Mouse (Mus musculus) liver, adult 2 months (tissue): ENCODE measurements around the gene Dlg2. TPM values are rescaled to one million over a fixed set of nuclear protein-coding genes. Genes with fewer than 3 reads are reported as not detected.
A peak's percentile ranks its signal among the peaks of the same experiment; 100 is the strongest.

Experiments
- DNase-seq: peaks from one replicate; pipeline ENCODE4 v3.0.0-alpha.2; 2011; ENCODE audit warnings: low read depth, low spot score; ENCODE audit errors: extremely low read depth
- H3K27ac ChIP-seq: fragments of 200-500 bp; replicated peaks from 2 replicates; pipeline ENCODE4 v1.5.1; 2012; ENCODE audit warnings: low read depth, mild to moderate bottlenecking, control low read depth, inconsistent platforms, low read length; ENCODE audit not compliant: insufficient read depth
- H3K27me3 ChIP-seq: fragments of 200-500 bp; 2 replicates; pipeline ENCODE4 v1.6.1; 2012; ENCODE audit warnings: mild to moderate bottlenecking, moderate library complexity, low read length, inconsistent platforms; ENCODE audit not compliant: control insufficient read depth, insufficient read depth
- H3K36me3 ChIP-seq: fragments of 200-500 bp; 2 replicates; pipeline ENCODE4 v1.6.1; 2012; ENCODE audit warnings: low read length, inconsistent platforms; ENCODE audit not compliant: control insufficient read depth, insufficient read depth
- H3K4me1 ChIP-seq: fragments of 200-500 bp; 2 replicates; pipeline ENCODE4 v1.6.1; 2011; ENCODE audit warnings: low read length; ENCODE audit not compliant: control insufficient read depth, insufficient read depth
- H3K4me3 ChIP-seq: fragments of 200-500 bp; 2 replicates; pipeline ENCODE4 v1.5.1; 2011; ENCODE audit warnings: low read depth, mild to moderate bottlenecking, control low read depth, low read length, moderate library complexity; ENCODE audit not compliant: insufficient read depth
- H3K79me2 ChIP-seq: fragments of 200-500 bp; 2 replicates; pipeline ENCODE4 v1.6.1; 2012; ENCODE audit warnings: inconsistent platforms, mild to moderate bottlenecking, low read length, moderate library complexity; ENCODE audit not compliant: control insufficient read depth, insufficient read depth
- H3K9ac ChIP-seq: fragments of 200-500 bp; 2 replicates; pipeline ENCODE4 v1.6.1; 2012; ENCODE audit warnings: low read depth, mild to moderate bottlenecking, control low read depth, inconsistent platforms, low read length
- CTCF ChIP-seq: fragments of 200-500 bp; IDR thresholded peaks from 2 replicates; pipeline ENCODE4 v1.5.1; 2011; ENCODE audit warnings: low read depth, low read length, control low read depth
- POLR2A ChIP-seq: fragments of 200-500 bp; IDR thresholded peaks from 2 replicates; pipeline ENCODE4 v1.6.1; 2011; ENCODE audit warnings: low read length, control low read depth; ENCODE audit not compliant: insufficient read depth; ENCODE audit errors: extremely low read depth
- WGBS: fragments of 180-500 bp; shearing (Covaris S2); methylation state at CpG from one replicate; pipeline ENCODE4 v1.1.7; 2018; 5-methylcytosine and 5-hydroxymethylcytosine counted together
- polyA plus RNA-seq: library from polyadenylated mRNA; depleted of rRNA; stranded (reverse); fragments of >200 nt; gene quantifications from 2 replicates; pipeline ENCODE4 v1.2.3, GENCODE M21; 2012
- total RNA-seq: library from RNA; depleted of rRNA; stranded (reverse); fragments of >200 nt; gene quantifications from 2 replicates; pipeline ENCODE4 v1.2.3, GENCODE M21; 2014

The Dlg2 gene
- total and polyA plus RNA-seq, 2 experiments, result 0.65 TPM; not detected in 1

DNA sequence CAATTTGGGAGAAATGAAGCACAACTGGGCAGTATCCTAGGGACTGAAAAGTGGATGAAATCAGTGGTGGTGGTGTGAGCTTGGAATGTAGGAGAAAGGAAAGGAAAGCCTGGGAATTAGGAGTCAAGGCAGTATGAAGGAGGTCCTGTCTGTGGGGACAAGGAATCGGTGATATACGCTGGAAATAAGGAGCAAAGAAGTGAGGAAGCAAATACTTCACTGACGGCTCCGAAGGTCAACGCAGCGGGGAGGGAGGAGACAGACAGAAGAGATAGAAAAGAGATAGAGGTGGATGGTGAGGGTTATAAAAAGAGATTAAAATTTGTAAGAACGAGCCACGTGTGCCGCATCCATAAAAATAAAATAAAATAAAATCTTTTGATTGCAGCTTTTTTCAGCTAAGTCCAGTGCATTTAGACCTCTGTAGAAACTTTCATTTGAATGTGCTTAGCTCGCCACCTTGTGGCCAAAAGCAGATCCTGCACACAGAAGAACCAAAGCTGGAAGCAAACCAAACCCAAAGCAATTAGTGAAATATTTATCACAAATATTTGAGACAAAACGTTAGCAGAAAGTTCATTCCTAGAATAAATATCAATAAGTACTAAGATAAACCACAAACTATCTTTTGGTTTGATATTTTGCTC is 955.2 kb downstream of the Dlg2 start:
- DNase-seq, result peak; percentile 24
- WGBS, result 35% methylated on average over 11 of the region's 11 CpGs
- peak; percentile 70 for TF ChIP-seq CTCF
- no peak for TF ChIP-seq POLR2A
- no peaks in the 10 kb centered on the region for H3K79me2 ChIP-seq
- no peak overlapping the region for H3K9ac ChIP-seq
- H3K36me3 ChIP-seq, result no peaks in the 10 kb centered on the region
- H3K4me1 ChIP-seq, result peaks cover 2% of the 10 kb centered on the region; the same call in 1 of the 2 replicates
- no peak overlapping the region for H3K4me3 ChIP-seq
- H3K27me3 ChIP-seq, result no peaks in the 10 kb centered on the region
- H3K27ac ChIP-seq, result no peak overlapping the region

DNA sequence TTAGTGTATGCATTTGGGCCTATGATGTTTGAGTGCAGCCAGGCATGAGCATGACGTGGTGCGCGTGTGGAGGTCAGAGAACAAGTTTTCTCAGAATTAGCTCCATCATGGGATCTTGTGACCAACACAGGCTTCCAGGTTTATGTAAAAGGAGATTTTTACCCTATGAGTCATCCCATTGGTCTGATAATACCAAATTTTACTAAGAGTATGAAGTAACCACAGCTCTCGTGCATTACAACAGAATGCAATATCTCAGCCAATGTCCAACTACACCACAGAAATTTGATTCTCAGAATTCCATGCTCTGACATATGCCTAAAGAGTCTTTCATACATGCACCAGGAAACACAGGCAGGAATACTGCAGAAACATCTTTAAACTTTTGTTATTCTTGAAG is 956.1 kb downstream of the Dlg2 start:
- Histone ChIP-seq H3K9ac (no peak overlapping the region), H3K4me3 (no peak overlapping the region), H3K79me2 (no peaks in the 10 kb centered on the region), H3K27me3 (no peaks in the 10 kb centered on the region), H3K27ac (no peak overlapping the region), H3K36me3 (no peaks in the 10 kb centered on the region), H3K4me1 (peaks cover 2% of the 10 kb centered on the region; the same call in 1 of the 2 replicates)
- no peak for DNase-seq
- 86% methylated on average over 4 of the region's 4 CpGs for WGBS
- TF ChIP-seq CTCF, result no peak
- TF ChIP-seq POLR2A, result no peak

DNA sequence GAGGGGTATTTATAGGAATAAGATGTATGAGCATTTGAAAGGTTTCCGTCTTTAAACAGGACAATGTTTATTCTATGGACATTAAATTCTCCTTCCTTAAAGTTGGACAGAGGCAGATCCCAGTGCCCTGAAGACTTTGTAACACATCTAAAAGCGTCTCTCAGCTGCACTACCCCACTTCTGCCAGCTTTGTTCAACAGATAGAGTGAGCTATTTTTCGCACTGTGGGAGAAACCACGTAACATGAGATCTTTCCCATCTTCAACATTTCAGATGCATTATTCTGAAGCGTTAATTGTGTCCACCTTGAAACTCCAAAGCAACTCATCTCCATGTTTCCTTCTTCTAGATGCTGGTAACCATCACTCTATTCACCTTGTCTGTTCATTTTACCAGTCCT is 958.3 kb downstream of the Dlg2 start:
- no peak overlapping the region for H3K9ac ChIP-seq
- WGBS, result 79% methylated on average over 5 of the region's 5 CpGs

DNA sequence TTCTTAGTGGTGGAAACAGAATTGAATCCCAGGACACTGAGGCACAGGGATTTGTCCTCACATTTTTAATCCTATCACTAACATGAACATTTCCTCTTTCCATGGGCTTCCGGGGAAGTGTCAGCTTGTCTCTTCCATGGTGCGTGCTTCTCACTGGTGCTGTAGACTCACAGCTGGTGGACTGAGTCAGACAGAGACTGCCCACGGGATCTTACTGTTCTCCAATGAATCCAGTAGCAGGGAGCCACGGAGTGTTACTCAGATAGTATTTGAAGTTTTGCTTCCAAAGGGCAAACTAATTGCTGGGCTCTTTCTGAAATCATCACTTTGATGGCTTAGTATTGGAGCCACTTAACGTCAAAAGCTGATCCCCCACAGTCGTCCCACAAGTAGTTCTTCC is 963.9 kb downstream of the Dlg2 start:
- Histone ChIP-seq H3K9ac (no peak overlapping the region), H3K79me2 (no peaks in the 10 kb centered on the region), H3K27me3 (no peaks in the 10 kb centered on the region), H3K27ac (no peak overlapping the region), H3K36me3 (no peaks in the 10 kb centered on the region), H3K4me3 (no peak overlapping the region), H3K4me1 (no peaks in the 10 kb centered on the region)
- no peak for DNase-seq
- no peak for TF ChIP-seq POLR2A
- no peak for TF ChIP-seq CTCF
- WGBS, result 72% methylated on average over 6 of the region's 6 CpGs

More for the DNA sequence above, 958.3 kb downstream of the Dlg2 start:
- no peak overlapping the region for H3K27ac ChIP-seq
- H3K4me3 ChIP-seq, result no peak overlapping the region
- TF ChIP-seq CTCF, result no peak
- TF ChIP-seq POLR2A, result no peak
- H3K4me1 ChIP-seq, result peaks cover 2% of the 10 kb centered on the region; the same call in 1 of the 2 replicates
- H3K36me3 ChIP-seq, result no peaks in the 10 kb centered on the region
- no peaks in the 10 kb centered on the region for H3K27me3 ChIP-seq
- no peak for DNase-seq
- no peaks in the 10 kb centered on the region for H3K79me2 ChIP-seq

DNA sequence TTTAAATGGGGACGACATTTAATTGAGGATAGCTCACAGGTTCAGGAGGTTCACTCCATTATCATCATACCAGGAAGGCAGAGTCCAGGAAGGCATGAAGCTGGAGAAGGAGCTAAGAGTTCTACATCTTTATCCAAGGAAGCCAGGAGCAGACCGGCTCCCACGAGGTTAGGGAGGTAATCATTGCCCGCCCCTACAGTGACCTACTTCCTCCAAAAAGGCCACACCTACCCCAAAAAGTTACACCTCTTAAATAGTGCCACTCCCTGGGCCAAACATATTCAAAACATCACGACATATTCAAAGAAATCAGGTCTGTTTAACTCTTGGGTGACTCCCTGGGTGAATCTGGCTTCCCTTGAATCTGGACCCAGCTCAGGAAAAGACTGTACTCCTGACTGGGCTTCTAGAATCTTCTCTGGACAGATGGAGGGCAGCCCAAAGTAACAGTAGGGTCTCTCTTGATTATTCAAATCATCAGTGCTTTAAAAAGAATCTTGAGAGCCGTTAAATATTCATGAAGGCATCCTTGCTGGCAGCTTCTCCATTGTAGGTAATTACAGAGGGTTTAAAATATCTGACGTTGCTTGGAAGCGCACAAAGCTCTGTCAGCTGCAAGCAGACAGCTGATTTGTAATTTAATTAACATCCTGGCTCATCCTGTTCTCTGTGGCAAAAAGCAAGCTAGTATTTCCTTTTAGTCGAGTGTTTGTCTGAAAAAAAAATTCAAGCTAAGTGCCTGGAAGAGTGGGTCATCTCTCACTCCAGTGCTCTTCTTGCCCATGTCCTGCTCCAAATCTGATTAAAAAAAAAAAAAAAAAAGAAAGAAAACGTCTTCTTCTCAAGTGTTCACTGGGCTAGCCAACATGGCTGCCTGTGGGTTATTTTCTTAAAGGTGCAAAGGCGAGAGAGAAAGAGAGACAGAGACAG is 966.2 kb downstream of the Dlg2 start:
- Histone ChIP-seq H3K36me3 (no peaks in the 10 kb centered on the region), H3K27me3 (no peaks in the 10 kb centered on the region), H3K9ac (no peak overlapping the region), H3K4me1 (no peaks in the 10 kb centered on the region), H3K4me3 (no peak overlapping the region), H3K27ac (no peak overlapping the region), H3K79me2 (no peaks in the 10 kb centered on the region)
- no peak for DNase-seq
- TF ChIP-seq CTCF, result no peak
- no peak for TF ChIP-seq POLR2A
- 63% methylated on average over 11 of the region's 11 CpGs for WGBS

DNA sequence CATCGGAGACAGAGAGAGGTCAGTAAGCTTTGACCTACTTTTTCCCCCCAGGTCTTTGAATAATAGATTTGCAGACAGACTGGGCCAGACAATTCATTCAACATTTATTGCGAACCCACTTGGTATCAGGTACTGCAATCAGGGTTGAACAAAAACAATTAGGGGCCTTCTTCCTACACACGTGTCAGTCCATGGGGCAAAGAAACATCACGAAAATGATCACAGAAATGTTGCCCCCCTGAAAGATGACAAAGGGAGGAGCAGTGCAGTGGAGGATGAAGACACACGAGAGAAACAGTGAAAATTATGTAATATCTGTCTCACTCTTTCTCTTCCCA is 966.9 kb downstream of the Dlg2 start:
- H3K79me2 ChIP-seq, result no peaks in the 10 kb centered on the region
- H3K27me3 ChIP-seq, result no peaks in the 10 kb centered on the region
- H3K4me3 ChIP-seq, result no peak overlapping the region
- H3K36me3 ChIP-seq, result no peaks in the 10 kb centered on the region
- H3K27ac ChIP-seq, result no peak overlapping the region
- no peak for TF ChIP-seq POLR2A
- no peak for TF ChIP-seq CTCF
- H3K4me1 ChIP-seq, result no peaks in the 10 kb centered on the region
- H3K9ac ChIP-seq, result no peak overlapping the region
- WGBS, result 79% methylated on average over 5 of the region's 5 CpGs
- DNase-seq, result no peak
